Mouse (Mus musculus) E14TG2a.4 (cell line): Measurements from ENCODE around the gene Eif2s1.

Experiments used
- H3K27me3 ChIP-seq: 2 replicates; pipeline ENCODE4 v1.6.1; 2014; ENCODE audit warnings: low read length, control low read depth; ENCODE audit not compliant: insufficient read depth
- H3K36me3 ChIP-seq: 2 replicates; pipeline ENCODE4 v1.6.1; 2014; ENCODE audit warnings: low read length, control low read depth; ENCODE audit not compliant: insufficient read depth
- H3K4me1 ChIP-seq: replicated peaks from 2 replicates; pipeline ENCODE4 v1.6.1; 2014; ENCODE audit warnings: low read depth, low read length, control low read depth
- H3K4me3 ChIP-seq: replicated peaks from 2 replicates; pipeline ENCODE4 v1.5.1; 2014; ENCODE audit warnings: mild to moderate bottlenecking, low read length
- H3K9me3 ChIP-seq: 2 replicates; pipeline ENCODE4 v1.6.1; 2014; ENCODE audit warnings: low read length, control low read depth
- CTCF ChIP-seq: conservative IDR thresholded peaks from 2 replicates; pipeline ENCODE4 v1.5.1; 2014; ENCODE audit warnings: low read length
- NANOG ChIP-seq: IDR thresholded peaks from 2 replicates; pipeline ENCODE4 v1.6.1; 2014; ENCODE audit warnings: borderline replicate concordance, low read length, mixed read lengths
- POU5F1 ChIP-seq: IDR thresholded peaks from 2 replicates; pipeline ENCODE4 v1.6.1; 2014; ENCODE audit warnings: low read length, borderline replicate concordance

Eif2s1 gene

GRCm38 (mm10) chr12:78861496-78862253 lies at the start of gene Eif2s1, which contains the start of gene Atp6v1d:
Eif2s1 (plus strand) TSS chr12:78861819.
Atp6v1d (minus strand) TSS chr12:78861638.
- H3K4me3 ChIP-seq, result peak within 1 kb of the TSS; percentile 96

GRCm38 (mm10) chr12:78814437-78814836 lies 47.2 kb upstream of the Eif2s1 start:
- TF ChIP-seq CTCF (no peak), NANOG (no peak), POU5F1 (no peak)
- no peaks in the 10 kb centered on the region for H3K27me3 ChIP-seq
- no peaks in the 10 kb centered on the region for H3K9me3 ChIP-seq
- no peaks in the 10 kb centered on the region for H3K4me1 ChIP-seq
- no peak overlapping the region for H3K4me3 ChIP-seq
- H3K36me3 ChIP-seq, result no peaks in the 10 kb centered on the region

More at GRCm38 (mm10) chr12:78861496-78862253, at the start of gene Eif2s1, which contains the start of gene Atp6v1d:
- TF ChIP-seq CTCF (peak; percentile 87), NANOG (no peak)
- H3K27me3 ChIP-seq, result no peaks in the 10 kb centered on the region
- peaks cover 66% of the 10 kb centered on the region for H3K4me1 ChIP-seq
- H3K9me3 ChIP-seq, result no peaks in the 10 kb centered on the region
- peaks cover 42% of the 10 kb centered on the region for H3K36me3 ChIP-seq

- H3K27me3 ChIP-seq, result no peaks in the 10 kb centered on the region
- no peaks in the 10 kb centered on the region for H3K9me3 ChIP-seq
- H3K4me3 ChIP-seq, result no peak overlapping the region
- peaks cover 29% of the 10 kb centered on the region for H3K36me3 ChIP-seq
- no peaks in the 10 kb centered on the region for H3K4me1 ChIP-seq
- no peak for TF ChIP-seq CTCF
- TF ChIP-seq POU5F1, result no peak
- no peak for TF ChIP-seq NANOG
Observed at GRCm38 (mm10) chr12:78834496-78834895, 27.1 kb upstream of the Eif2s1 start.

GRCm38 (mm10) chr12:78839906-78840305 lies 21.7 kb upstream of the Eif2s1 start:
- peaks cover 73% of the 10 kb centered on the region for H3K36me3 ChIP-seq
- no peak overlapping the region for H3K4me3 ChIP-seq
- no peaks in the 10 kb centered on the region for H3K27me3 ChIP-seq
- H3K9me3 ChIP-seq, result no peaks in the 10 kb centered on the region
- no peak for TF ChIP-seq NANOG
- TF ChIP-seq CTCF, result no peak
- no peak for TF ChIP-seq POU5F1
- H3K4me1 ChIP-seq, result peaks cover 12% of the 10 kb centered on the region

GRCm38 (mm10) chr12:78842429-78842828 lies 19.2 kb upstream of the Eif2s1 start:
- TF ChIP-seq NANOG (no peak), POU5F1 (no peak), CTCF (no peak)
- Histone ChIP-seq H3K27me3 (no peaks in the 10 kb centered on the region), H3K9me3 (peaks cover 8% of the 10 kb centered on the region), H3K36me3 (peaks cover 90% of the 10 kb centered on the region), H3K4me3 (no peak overlapping the region), H3K4me1 (peaks cover 12% of the 10 kb centered on the region)

- no peak for TF ChIP-seq CTCF
- no peak for TF ChIP-seq NANOG
- TF ChIP-seq POU5F1, result no peak
- no peaks in the 10 kb centered on the region for H3K4me1 ChIP-seq
- H3K9me3 ChIP-seq, result peaks cover 35% of the 10 kb centered on the region
- H3K4me3 ChIP-seq, result no peak overlapping the region
- H3K27me3 ChIP-seq, result no peaks in the 10 kb centered on the region
- H3K36me3 ChIP-seq, result peaks cover 87% of the 10 kb centered on the region
Observed at GRCm38 (mm10) chr12:78848246-78848645, 13.4 kb upstream of the Eif2s1 start.

GRCm38 (mm10) chr12:78860921-78861495 lies 611 bp upstream of the Eif2s1 start:
- Histone ChIP-seq H3K4me3 (peak overlapping the region; percentile 96), H3K4me1 (peaks cover 63% of the 10 kb centered on the region), H3K27me3 (no peaks in the 10 kb centered on the region), H3K9me3 (no peaks in the 10 kb centered on the region), H3K36me3 (peaks cover 43% of the 10 kb centered on the region)
- TF ChIP-seq CTCF (no peak), NANOG (no peak), POU5F1 (no peak)

GRCm38 (mm10) chr12:78862254-78862730 lies 673 bp downstream of the Eif2s1 start:
- TF ChIP-seq CTCF, result no peak
- TF ChIP-seq POU5F1, result no peak
- no peak for TF ChIP-seq NANOG

GRCm38 (mm10) chr12:78865434-78865833 lies 3.8 kb downstream of the Eif2s1 start:
- no peaks in the 10 kb centered on the region for H3K27me3 ChIP-seq
- TF ChIP-seq NANOG, result no peak
- no peak for TF ChIP-seq POU5F1
- TF ChIP-seq CTCF, result peak; percentile 62
- peaks cover 39% of the 10 kb centered on the region for H3K4me1 ChIP-seq
- no peak overlapping the region for H3K4me3 ChIP-seq
- H3K36me3 ChIP-seq, result peaks cover 65% of the 10 kb centered on the region
- H3K9me3 ChIP-seq, result no peaks in the 10 kb centered on the region

More at GRCm38 (mm10) chr12:78862254-78862730, 673 bp downstream of the Eif2s1 start:
- Histone ChIP-seq H3K27me3 (no peaks in the 10 kb centered on the region), H3K4me1 (peaks cover 66% of the 10 kb centered on the region), H3K36me3 (peaks cover 45% of the 10 kb centered on the region), H3K9me3 (no peaks in the 10 kb centered on the region), H3K4me3 (peak overlapping the region; percentile 96)
